Mouse (Mus musculus) megakaryocyte, embryonic 14.5 days (primary cell): ENCODE data around the gene B3galt5.

Experiments
- FLI1 ChIP-seq: IDR thresholded peaks from 2 replicates; pipeline ENCODE4 v1.6.1; 2012; ENCODE audit warnings: low read length, inconsistent platforms, mixed read lengths
- GATA1 ChIP-seq: IDR thresholded peaks from 3 replicates; pipeline ENCODE4 v1.6.1; 2012; ENCODE audit warnings: mixed read lengths, low read length, inconsistent platforms, borderline replicate concordance

DNA sequence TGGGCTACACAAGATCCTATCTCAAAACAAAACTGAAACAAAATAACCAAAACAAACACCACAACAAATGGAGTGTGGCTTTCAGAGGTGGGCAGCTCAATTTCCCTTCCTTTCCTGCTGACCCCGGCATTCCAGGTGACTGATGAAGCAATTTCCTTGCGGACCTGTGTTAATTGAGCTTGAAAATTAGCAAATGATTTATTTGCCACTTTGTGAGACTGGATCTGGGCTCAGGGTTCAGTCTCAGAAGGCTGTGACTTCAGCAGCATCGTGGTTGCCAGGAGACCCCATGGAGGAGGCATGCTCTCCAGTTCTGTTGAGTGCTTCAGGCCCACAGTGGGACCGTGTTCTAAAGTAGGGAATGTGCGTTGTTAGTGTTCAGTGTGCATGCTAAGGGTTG is 127.7 kb downstream of the B3galt5 start:
- TF ChIP-seq FLI1 (no peak), GATA1 (no peak)
